Mouse (Mus musculus) adrenal gland, postnatal 10 days (tissue): ENCODE data around the gene Adgrl3. TPM values are rescaled to one million over a fixed set of nuclear protein-coding genes. Genes with fewer than 3 reads are reported as not detected.
"Not testable (repeated sequence)": the region's sequence is repeated elsewhere in the genome, so short reads cannot be mapped to it uniquely, and the experiment has no call there.

Experiments used
- DNase-seq: peaks from one replicate; pipeline ENCODE4 v3.0.0; 2021; ENCODE audit warnings: mixed read lengths
- total RNA-seq, 2 experiments: library from RNA; stranded (reverse); gene quantifications; 2 replicates each; pipeline ENCODE4 v1.2.3; 2021

Adgrl3 gene
- total RNA-seq, 2 experiments from 2014 or later, result 8.8 to 17.0 TPM

DNA sequence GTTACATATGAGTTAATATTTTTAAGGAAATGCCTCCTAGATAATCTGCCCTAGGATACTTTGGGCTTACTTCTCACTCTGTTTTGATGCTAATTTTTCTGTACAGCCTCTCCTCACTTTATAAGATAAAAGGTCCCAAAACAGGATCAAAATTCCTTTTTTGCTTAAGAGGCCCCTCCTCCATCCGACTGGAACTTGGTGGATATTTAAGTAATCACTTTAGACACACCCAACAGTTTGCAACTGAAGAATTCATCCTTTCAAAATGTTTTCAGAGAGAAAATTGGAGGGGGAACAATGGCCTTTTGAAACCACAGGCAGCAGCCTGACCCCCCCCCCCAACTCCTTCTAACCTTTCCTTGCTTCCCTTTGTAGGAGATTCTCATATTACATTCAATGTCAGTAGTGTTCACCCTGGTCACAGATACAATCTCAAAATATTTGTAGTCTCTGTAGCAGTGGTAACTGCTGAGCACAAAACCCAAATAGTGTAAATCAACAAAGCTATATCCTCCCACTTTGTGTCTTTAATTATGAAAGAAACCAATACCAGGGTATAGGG, 385.7 kb downstream of the Adgrl3 start:
- no peak for DNase-seq

DNA sequence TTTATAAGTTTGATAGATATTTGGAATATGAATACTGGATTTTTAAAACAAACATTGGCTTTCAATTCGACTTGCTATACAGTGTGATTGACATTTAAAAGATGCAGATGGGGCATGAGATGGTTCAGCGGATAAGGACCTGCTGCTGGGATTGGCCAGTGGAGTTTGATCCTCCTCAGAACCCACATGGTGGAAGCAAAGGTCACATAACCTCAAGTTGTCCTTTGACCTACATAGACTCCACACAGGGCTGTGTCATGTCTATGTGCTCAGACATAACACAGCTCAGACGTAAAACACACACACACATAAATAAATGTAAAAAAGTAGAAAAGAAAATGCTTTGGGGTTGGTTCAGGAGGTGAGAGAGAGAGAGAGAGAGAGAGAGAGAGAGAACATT, 397.4 kb downstream of the Adgrl3 start:
- no peak for DNase-seq

DNA sequence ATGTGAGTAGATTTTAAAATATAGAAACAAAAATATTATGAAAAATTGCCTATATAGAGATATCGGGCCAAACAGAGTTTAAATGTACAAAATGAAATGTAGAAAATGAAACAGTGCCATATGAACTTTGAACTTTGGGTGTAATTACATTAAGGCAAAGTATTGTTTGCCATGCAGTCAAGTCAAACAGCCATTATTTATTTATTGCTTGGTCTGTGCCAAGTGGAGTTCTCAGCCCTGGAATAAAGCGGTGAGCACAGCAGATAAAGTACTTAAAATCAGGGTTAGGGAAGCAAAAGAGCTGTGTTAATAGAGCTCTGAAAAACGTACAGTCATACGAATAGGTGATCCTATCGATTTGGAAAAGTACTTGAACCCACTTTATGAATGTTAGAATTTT, 407.5 kb downstream of the Adgrl3 start:
- no peak for DNase-seq

DNA sequence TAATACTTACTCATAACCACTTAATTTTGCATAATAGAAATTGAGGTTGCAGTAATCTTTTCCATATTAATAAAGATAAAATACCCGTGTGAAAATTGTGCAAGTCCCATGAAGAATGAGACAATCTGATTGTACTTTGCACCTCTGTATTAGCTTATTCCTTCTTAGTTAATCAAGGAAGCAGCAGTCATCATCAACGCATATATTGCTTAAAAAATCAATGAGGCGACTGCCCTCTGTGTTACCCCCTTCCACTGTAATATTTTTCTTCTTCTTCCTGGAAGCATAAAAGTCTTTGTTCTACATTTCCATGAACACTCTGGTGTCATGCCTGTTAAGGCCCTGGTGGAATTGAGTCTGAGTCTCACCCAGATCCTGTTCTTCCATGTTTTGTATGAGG, 416.4 kb downstream of the Adgrl3 start:
- no peak for DNase-seq

DNA sequence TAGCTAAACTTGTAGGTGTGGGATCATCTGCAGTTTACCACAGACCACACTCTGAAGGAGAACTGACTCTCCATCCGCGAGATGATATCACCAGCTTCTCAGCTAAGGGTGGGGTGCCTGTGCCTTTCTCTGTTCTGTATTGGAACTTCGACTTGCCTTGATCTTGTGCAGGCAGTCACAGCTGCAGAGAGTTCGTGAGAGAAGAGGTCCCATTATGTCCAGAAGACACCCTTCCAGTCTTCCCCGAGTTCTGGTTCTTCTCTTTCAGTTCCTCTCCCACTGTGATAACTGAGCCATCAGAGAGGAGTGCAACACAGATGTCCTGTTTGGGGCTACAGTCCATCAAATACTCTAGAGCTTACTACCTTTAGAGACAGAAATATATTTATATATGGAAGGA, 422.2 kb downstream of the Adgrl3 start:
- no peak for DNase-seq

DNA sequence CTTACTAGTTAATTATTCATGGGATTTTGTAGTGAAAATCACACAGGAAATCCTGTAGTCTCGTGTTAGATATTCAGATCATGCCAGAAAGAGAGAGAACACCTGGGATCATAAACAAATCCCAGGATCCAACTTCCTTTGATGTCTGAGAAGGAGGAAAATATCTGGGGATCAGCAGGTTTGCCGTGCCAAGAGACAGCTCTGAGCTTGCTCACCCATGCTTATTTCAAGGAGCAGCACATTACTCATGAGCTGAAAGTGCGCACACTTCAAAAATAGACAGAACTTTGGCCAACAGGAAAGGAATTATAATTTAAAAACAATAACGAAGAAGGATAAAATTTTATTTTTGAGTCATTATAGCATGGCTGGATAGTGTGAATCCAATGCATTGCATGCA, 446.0 kb downstream of the Adgrl3 start:
- DNase-seq, result no peak

DNA sequence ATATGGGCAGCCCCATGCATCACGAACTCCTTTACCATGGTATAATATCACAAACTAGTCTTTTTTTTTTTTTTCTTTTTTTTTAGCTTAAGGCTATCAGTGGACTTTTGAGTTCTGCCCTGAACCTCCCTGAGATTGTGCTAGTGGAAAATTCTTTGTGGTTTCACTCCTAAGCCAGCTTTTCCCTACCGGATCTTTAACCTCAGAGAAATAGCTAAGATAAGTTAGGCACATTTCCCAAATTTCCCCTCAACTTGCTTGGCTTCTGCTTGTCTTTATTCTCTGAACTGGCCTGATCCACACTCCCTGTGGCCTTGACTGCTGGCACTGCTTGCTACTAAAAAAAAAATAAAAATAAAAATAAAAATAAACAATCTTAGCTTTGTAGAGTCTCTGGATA, 454.7 kb downstream of the Adgrl3 start:
- peak; percentile 4 for DNase-seq

DNA sequence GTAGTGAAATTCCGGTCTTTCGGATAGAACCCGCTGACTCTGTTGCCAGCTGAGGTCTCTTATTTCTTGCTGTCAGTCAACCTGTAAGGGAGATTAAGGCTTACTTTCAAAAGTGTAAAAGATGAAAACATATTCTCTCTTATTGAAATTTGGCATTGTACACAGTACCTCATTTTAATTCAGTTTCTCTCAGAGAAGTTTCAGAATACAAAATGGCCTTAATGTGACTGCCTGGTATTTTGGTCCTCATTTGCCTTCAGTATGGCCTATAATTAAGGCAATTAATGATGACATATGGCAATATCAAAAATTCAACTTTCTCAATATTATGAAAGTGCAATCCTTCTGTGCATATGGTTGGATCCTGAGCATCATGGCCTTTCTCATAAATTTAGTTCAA, 455.5 kb downstream of the Adgrl3 start:
- no peak for DNase-seq

DNA sequence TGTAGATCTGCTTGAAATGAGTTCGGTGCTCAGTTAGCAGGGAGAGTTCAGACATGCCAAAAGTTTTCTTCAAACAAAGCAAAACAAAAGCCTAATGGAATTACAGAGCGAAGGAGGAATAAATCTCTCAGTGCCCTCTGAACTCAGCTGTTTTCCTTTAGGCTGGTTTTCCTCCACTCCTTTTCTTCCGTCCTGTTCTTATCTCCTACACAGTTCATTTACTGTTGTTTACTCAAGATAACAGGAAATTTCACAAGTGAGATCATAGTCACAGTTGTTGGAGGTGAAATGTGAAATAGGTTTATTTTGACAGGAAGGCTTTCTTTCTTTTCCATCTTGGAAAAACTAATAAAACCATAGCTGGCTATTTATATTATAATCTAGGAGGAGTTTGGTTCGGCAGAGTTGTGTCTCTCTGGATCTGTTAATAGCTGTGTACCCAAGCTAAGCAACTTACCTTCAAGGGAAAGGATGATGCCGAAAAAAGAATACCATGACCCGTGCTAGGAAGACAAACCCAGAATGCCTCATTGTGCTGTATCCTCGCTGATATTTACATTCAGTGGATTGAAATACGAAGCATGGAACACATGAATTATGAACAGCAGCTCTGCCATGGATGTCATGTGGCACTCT, 456.2 kb downstream of the Adgrl3 start:
- no peak for DNase-seq

DNA sequence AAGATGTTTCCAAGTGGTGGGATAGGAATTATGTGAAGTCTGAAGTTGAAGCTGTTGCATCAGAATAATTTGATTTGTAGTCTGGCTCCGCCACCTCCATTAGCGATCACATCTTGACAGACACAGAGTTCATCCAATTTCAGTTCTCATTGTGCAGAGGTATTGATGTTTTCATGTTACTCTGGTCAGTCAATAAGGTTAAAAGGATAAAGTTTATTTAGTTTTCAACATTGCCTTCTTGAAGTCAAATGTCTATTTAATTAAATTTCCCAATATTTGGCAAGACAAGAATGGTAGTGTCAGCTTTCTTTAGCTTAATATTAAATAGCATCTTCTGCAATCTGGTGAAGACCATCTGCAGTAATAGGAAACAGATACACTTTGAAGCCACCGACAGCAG, 461.0 kb downstream of the Adgrl3 start:
- no peak for DNase-seq

DNA sequence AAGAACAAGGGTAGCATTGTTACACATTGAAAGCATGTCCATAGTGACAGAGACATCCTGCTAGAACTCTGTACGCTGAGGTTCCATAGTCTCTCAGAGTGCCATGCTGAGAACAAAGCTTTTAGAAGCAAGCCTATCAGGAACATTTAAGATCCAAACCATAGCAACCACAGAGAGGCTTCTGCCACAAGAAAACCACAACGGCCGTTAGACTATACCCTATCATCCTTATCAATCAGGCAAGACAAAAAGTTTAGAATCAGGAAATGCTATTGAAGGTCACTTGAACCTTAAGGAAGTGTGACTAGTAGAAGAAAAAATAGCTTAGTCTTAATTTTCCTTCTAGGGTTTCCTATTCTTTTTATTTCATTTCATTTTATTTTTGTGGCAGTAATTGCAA, 464.0 kb downstream of the Adgrl3 start:
- DNase-seq, result no peak

DNA sequence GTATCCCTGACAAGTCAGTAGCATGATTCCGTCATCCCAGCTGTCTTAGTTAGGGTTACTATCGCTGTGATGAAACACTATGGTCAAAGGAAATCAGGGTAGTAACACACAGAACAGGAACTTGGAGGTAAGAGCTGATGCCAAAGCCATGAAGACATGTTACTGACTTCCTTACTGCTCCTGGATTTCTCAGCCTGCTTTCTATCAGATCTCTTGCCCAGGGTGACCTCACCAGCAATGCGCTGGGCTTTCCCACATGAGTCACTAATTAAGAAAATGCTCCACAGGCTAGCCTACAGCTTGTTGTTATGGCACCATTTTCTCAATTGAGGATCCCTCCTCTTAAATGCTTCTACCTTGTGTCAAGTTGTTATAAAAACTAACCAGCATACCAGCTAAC, 481.1 kb downstream of the Adgrl3 start:
- DNase-seq, result no peak

DNA sequence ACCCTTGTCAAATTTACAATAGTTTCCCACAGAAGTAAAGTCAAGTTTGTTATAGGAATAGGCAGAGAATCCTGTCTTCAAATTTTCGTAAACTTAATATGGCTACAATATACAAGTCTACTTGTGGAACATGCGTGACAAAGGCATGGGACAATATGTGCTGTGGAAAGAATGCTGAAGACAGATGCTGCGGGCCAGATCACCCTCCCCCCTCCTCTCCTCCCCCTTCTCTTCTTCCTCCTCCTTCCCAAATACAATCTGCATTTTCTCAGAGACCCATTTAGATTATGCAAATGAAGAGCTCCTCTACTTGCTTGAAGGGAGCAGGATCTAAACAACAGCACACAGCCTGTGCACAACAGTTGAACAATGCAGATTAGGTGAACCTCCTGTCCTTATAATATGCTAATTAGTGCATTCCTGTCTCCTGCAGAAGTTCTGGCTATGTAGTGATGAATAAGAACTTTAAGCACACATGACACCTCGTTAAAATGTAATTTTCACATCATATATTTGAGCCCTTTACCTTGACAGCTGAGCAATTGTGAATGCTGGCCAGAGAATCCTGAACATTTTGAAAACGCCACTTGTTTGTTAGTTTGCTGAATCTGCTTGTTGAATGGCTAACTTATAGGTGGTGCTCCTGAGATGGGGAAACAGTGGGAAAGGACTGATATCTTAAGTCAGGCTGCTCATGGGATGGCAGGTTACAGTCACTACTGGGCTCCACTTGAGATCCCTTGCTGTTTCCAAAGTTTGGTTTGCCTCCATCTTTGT, 499.0 kb downstream of the Adgrl3 start:
- DNase-seq, result no peak

DNA sequence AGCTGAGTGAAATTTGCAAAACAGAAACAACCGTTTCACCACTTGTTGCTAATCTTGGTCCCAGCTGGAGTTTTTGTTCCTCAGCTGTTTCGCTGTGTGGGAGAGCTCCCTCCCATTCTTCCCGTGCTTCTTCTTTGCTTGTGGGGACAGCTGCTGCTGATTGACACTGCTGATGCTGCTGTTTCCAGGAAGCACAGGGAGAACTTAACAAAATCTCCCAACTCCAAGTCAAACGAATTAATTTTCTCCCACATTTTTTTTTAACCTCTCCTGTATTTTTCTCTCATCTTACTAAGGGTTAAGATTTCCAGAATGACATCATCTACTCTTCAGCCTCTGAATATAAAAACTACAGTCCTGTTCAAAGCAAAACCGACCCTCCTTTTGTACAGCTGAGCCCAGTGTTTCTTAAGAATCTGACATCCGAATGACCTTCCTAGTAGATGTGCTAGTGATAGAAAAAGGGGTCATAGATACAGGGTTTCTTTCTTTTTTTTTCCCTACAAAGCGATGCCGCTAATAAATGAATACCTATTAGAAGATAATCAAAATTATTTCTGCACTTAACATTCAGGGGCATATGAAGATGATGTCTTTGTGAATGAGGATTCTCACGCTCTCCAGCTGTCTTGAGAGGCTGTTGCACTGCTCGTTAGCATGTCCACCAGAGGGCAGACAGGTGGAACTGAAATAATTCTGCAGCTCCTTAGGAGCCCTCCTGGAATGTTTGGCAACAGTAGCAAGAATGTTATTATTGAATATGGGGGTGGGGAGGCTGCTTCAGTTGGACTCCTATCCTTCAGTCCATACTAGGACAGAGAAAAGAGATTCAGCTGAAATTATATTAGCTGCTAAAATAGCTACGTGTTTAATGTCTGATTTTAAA, 499.8 kb downstream of the Adgrl3 start:
- peak; percentile 57 for DNase-seq

DNA sequence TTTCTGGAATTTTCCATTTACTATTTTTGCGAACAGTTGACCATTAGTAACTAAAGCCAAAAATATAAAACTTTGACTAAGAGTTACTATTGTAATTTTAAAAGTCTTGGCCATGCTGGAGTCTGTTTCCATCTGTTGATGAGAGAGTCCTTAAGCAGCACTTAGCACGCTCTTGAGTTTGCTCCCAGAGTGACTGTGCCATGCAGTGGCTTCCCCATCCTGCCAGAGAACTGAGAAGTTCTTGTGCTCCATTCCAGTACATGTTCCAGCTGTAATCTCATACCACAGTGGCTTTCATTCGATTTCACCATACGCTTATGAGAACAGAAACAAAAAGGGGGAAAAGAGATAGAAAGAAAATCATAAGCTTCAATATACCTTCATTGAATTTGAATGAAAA, 502.8 kb downstream of the Adgrl3 start:
- DNase-seq, result no peak

DNA sequence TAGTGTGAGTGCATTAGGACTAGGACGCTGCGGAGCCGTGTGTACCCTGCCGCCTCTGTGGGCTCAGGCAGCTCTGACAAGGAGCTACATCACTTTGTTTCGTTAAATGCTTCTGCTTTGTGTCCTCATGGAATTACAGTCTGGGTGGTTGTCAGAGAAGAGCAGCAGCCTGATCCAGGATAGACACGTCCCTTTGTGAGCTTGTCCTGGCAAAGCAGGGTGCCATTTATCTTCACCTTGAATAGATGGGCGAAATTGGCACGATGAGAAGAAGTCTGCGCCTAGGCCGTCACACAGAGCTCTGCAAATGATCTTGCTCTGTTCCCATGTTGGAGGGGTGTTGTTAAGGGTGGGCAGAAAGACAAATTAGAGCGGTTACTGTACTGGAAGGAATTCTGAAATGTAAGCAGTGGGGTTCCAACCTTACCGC, 504.6 kb downstream of the Adgrl3 start:
- DNase-seq, result no peak

DNA sequence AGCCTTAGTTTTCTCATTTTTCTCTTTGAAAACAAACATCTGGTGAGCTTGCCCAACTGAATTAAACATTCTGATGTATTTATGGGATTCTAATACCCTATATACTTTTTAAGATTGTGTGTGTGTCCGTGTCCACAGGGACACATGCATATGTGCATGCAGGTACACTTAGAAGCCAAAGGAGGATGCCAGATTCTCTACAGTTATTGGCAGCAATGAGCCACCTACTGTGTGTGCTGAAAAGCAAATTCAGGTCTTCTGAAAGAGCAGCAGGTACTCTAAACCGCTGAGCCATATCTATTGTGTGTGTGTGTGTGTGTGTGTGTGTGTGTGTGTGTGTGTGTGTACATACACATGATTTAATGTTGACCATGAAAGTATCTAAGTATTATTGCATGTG, 505.4 kb downstream of the Adgrl3 start:
- DNase-seq, result no peak

DNA sequence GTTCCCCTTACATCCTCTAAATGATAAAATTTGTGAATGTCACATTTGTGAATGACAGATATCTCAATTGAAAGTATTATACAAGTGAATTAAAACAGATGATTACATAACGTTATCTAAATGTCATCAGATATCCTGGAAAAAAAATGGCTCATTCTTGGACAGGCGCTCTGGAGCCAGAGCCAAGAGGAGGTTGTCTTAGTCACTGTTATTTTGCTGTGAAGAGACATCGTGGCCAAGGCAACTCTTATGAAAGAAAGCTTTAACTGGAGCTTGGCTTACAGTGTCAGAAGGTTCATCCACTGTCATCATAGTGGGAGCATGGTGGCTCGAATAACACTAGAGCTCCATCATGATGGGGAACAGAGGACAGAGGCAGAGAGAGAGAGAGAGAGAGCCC, 511.7 kb downstream of the Adgrl3 start:
- peak; percentile 4 for DNase-seq

DNA sequence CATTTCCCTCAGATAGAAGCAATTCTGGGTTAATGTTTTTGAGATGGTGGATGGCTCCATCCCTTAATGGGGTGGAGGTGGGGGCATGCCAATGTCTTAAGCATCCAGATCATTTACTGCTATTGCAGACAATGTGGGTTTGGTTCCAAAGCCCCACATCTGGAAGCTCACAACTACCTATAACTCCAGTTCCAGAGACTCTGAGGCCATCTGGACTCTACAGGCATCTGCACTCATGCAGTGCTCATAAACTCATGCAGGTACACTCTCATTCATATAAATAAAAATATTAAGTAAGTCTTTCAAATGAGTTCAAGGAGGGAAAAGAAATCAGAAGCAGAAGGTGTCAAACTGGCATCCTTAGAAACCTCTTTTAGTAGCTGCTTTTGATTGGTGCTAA, 530.3 kb downstream of the Adgrl3 start:
- no peak for DNase-seq

DNA sequence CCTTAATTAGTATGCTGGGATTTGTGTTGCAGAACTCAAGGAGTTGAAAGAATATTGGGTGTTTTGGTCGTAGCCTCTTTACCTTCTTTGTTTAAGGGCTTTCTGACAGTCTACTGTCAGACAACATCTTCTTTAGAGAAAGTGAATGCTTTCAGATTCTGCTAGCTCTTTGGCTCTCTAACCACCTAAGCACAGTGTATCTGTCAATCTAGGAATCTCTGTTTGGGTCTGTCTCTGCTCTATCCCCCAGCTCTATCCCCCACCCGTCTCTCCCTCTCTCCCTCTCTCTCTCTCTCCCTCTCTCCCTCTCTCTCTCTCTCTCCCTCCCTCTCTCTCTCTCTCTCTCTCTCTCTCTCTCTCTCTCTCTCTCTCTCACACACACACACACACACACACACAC, 535.2 kb downstream of the Adgrl3 start:
- DNase-seq, result not testable (repeated sequence)

DNA sequence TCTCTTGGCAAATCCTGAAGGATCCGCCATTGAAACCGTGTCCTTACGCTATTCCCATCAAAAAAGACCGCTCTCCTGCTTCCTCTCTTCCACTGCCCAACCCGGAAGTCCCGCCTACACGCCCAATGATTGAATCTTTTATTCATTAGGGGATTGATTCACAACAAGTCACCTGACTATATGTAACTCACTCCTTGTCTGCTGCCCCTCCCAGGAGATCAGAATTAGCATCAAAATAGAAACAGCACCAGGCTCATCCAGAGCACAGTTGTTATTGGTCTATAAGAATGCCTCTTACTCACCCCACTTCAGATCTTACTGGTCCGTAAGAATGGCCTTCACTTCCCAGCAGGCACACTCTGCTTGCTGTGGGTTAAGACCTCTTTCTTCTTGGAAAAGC, 536.1 kb downstream of the Adgrl3 start:
- no peak for DNase-seq

DNA sequence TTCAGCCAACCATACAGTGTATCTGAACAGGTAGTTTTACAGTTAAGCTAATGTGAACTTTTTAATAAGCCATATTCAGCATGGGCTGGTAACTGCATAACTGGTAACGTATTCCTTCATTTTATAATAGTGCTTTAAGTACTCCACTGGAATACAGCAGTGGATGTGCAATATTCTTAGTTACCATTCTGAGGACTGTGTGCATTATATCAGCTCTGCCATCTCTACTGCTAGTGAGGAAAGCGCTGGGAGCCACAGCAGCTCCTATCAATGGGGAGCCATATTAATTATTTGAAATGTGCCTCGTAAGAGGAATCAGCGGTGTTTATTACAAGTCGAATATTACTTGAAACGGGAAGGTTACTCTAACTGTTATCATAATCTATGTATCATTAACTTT, 539.0 kb downstream of the Adgrl3 start:
- no peak for DNase-seq

DNA sequence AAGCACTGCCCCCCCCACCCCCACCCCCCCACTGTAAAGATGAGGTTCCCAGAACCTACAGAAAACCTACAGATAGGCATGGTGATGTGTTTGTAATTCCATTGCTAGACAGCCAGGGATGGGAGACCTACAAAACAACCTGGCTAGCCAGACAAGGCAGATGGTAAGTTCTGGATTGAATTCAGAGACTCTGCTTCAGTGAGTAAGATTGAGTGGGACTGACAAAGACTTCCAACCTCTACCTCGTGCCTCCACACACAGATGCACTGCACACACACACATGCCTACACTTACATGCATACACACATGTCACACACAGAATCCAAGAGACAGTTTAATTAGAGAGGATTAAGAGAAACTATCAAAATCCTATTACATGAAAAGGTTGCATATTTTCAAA, 544.4 kb downstream of the Adgrl3 start:
- DNase-seq, result no peak
